Mouse (Mus musculus) thymus, adult 2 months (tissue): ENCODE results near the gene Hspb8. TPM values are rescaled to one million over a fixed set of nuclear protein-coding genes. Genes with fewer than 3 reads are reported as not detected.

Experiments used
- DNase-seq: peaks from one replicate; pipeline ENCODE4 v3.0.0; 2021
- H3K27ac ChIP-seq: fragments of 200-500 bp; 2 replicates; pipeline ENCODE4 v1.5.1; 2012; ENCODE audit warnings: low read length, control low read depth; ENCODE audit not compliant: control insufficient read depth, insufficient read depth
- H3K27me3 ChIP-seq: fragments of 200-500 bp; 2 replicates; pipeline ENCODE4 v1.6.1; 2012; ENCODE audit warnings: mild to moderate bottlenecking, low read length, moderate library complexity, mixed read lengths; ENCODE audit not compliant: control insufficient read depth, insufficient read depth
- H3K36me3 ChIP-seq: fragments of 200-500 bp; 2 replicates; pipeline ENCODE4 v1.6.1; 2012; ENCODE audit warnings: mild to moderate bottlenecking, low read length, moderate library complexity; ENCODE audit not compliant: control insufficient read depth, insufficient read depth
- H3K4me1 ChIP-seq: fragments of 200-500 bp; replicated peaks from 2 replicates; pipeline ENCODE4 v1.6.1; 2012; ENCODE audit warnings: low read length; ENCODE audit not compliant: control insufficient read depth, insufficient read depth
- H3K4me3 ChIP-seq: fragments of 200-500 bp; 2 replicates; pipeline ENCODE4 v1.5.1; 2012; ENCODE audit warnings: mild to moderate bottlenecking, low read length, control low read depth, moderate library complexity; ENCODE audit not compliant: control insufficient read depth, insufficient read depth
- CTCF ChIP-seq: fragments of 200-500 bp; IDR thresholded peaks from 2 replicates; pipeline ENCODE4 v1.5.1; 2012; ENCODE audit warnings: mild to moderate bottlenecking, control low read depth, low read length, moderate library complexity, borderline replicate concordance; ENCODE audit not compliant: control insufficient read depth, poor library complexity, insufficient read depth; ENCODE audit errors: extremely low read depth
- POLR2A ChIP-seq: fragments of 200-500 bp; IDR thresholded peaks from 2 replicates; pipeline ENCODE4 v1.6.1; 2012; ENCODE audit warnings: mild to moderate bottlenecking, low read length, control low read depth, moderate library complexity; ENCODE audit not compliant: control insufficient read depth, poor library complexity, insufficient read depth; ENCODE audit errors: extremely low read depth
- WGBS: fragments of 180-500 bp; shearing (Covaris S2); methylation state at CpG from one replicate; pipeline ENCODE4 v1.1.7; 2018; 5-methylcytosine and 5-hydroxymethylcytosine counted together
- polyA plus RNA-seq: library from polyadenylated mRNA; depleted of rRNA; stranded (reverse); fragments of >200 nt; gene quantifications from 2 replicates; pipeline ENCODE4 v1.2.3, GENCODE M21; 2012

The Hspb8 gene
- polyA plus RNA-seq, 1 experiment: 48.9 TPM

DNA sequence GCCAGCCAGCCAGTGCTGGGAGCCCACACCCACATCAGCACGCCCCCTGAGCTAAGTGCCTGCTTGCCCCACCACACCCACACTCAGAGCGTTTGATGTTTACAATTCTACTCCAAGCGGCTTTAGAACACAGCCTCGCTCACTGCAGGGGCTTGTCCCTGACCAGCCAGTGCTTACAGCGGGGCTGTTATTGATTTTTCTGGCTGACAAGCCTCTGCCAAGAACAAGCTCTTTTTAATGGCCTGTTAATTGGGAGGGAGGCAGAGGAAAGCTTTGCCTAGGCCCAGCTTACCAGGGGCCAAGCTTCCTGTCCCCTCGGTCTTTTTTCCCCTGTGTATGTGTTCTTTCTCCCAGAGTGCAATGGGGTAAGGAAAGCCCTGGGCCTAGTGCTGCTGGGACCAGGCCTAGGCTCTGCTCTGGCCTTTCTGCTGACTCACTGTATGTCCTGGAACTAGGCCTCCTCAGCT is 1.9 kb downstream of the Hspb8 start:
- no peak for DNase-seq
- whole genome bisulfite sequencing: 70% methylated on average over 6 of the region's 6 CpGs
- no peaks in the 10 kb centered on the region for H3K36me3 ChIP-seq
- no peaks in the 10 kb centered on the region; the same call in 1 of the 2 replicates for H3K27me3 ChIP-seq
- no peaks in the 10 kb centered on the region for H3K4me1 ChIP-seq
- no peak overlapping the region for H3K4me3 ChIP-seq
- H3K27ac ChIP-seq: no peak overlapping the region
- TF ChIP-seq CTCF (no peak), POLR2A (no peak)

DNA sequence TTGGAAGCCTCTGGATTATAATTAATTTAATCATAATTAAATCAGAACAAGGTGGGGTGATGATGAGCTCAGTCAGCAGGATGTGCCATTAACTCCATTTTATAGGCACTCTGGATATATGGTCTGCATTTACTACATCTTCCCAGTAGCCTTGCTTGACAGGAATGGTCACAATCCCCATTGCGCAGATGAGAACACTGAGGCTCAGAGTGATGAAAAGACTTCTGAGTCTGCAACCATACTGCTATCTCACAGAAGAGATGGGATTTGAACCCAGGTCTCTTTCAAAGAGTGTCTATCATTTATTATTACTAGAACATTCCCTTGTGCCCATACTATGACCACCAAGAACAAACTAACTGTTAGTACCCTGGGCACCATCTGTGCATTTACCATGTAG is 2.5 kb downstream of the Hspb8 start:
- DNase-seq: no peak
- no peaks in the 10 kb centered on the region for H3K4me1 ChIP-seq
- 100% methylated on average over 1 of the region's 1 CpGs for WGBS
- H3K27ac ChIP-seq: no peak overlapping the region
- H3K36me3 ChIP-seq: no peaks in the 10 kb centered on the region
- H3K27me3 ChIP-seq: no peaks in the 10 kb centered on the region; the same call in 1 of the 2 replicates
- TF ChIP-seq POLR2A: no peak
- no peak for TF ChIP-seq CTCF
- no peak overlapping the region for H3K4me3 ChIP-seq

DNA sequence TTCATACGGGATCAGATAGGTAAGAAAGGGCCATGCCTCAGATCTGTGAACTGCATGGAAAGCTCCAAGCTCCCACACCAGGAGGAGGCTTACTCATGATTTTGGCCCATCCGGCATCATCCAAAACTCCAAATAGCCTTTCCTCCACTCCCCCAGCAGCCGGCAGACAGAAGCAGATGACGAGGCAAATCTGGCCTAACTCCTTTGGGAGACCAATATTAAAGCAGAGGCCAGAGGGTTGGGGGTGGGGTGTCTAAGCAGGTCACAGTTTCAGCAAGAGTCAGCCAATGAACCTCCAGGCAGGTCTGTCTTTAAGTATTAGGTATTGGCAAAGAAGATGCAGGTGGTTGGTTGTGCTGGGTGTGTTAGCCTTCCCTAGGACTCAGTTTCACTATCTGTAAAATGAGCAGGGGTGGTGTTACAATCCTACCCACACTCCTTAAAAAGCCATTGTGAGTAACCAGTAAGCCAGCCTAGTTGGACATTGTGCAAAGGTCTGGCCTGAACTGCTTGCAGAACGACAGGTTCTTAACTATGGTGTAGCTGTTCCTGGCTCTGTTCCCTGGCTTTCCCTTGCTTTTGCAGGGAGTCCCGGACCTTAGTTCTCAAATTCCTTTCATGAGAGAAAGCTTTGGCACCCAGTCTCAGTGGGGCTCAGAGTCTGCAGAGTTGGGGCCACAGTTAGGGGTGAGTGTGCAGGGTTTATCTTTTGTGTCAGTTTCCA is 3.2 kb downstream of the Hspb8 start:
- no peaks in the 10 kb centered on the region; the same call in 1 of the 2 replicates for H3K27me3 ChIP-seq
- no peaks in the 10 kb centered on the region for H3K4me1 ChIP-seq
- no peak for DNase-seq
- 86% methylated on average over 6 of the region's 6 CpGs for WGBS
- no peaks in the 10 kb centered on the region for H3K36me3 ChIP-seq
- H3K27ac ChIP-seq: no peak overlapping the region
- TF ChIP-seq CTCF (no peak), POLR2A (no peak)
- H3K4me3 ChIP-seq: no peak overlapping the region

DNA sequence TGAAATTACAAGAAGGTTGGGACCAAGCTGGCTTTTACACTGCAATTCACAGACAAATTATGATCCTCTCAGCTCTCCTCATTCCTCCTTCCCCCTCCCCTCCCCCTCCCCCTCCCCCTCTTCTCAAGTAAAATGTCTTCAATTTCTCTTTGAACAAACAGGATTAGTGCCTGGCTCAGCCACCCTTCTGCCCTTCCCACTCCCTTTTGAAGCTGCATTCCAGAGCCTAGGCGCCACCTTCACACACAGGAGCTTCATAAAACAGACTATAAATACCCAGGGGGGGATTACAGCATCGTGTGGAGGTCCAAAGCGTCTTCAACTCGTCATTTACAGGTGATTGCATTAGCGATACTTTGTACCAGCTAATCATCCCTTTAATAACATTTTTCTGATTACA is 6.5 kb downstream of the Hspb8 start:
- WGBS: 72% methylated on average over 5 of the region's 5 CpGs
- Histone ChIP-seq H3K4me1 (no peaks in the 10 kb centered on the region), H3K27ac (no peak overlapping the region), H3K27me3 (no peaks in the 10 kb centered on the region), H3K4me3 (no peak overlapping the region), H3K36me3 (no peaks in the 10 kb centered on the region)
- TF ChIP-seq POLR2A (no peak), CTCF (no peak)
- DNase-seq: no peak

DNA sequence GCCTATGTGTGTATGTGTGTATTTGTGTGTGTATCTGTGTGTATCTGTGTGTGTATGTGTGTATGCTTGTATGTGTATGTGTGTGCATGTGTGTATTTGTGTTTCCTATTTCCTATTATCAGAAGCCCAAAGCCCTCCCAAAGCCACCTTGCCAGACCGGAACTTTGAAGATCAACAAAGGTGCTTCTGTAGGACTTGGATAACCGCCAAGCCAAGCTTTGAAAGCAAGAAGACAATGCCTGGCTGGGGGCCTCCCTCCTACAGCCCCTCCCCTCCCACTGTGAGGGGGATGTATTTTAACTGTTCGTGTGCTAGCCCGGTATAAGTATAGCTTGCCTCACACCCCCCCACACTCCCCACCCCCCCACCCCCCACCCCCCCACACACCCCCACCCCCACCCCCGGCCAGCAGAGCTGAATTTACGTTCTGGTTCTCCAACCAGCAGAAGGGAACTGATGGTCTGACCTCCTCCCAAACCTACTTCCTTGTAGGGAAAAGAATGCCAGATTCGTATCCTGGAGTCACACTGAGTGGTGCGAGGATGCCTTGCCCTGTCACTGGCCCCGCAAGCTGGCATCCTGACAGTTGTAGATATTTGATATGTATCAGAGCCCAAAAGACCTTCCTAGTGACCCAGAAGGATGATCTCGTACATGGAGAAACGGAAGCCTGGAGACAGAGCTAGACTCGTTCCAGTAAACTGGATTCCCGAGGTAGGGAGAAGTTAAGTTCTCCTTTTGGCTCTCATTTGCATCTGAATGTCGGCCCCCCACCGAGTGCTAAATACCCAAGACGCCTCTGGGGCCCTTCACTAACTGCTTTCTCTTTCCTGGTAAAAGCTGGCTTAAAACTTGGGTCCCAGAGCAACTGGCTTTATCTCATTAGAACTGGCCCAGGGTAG is 12.7 kb downstream of the Hspb8 start:
- Histone ChIP-seq H3K4me1 (no peaks in the 10 kb centered on the region), H3K27me3 (no peaks in the 10 kb centered on the region), H3K27ac (no peak overlapping the region), H3K4me3 (no peak overlapping the region), H3K36me3 (no peaks in the 10 kb centered on the region)
- DNase-seq: no peak
- WGBS: 28% methylated on average over 16 of the region's 16 CpGs
- TF ChIP-seq CTCF: no peak
- no peak for TF ChIP-seq POLR2A

DNA sequence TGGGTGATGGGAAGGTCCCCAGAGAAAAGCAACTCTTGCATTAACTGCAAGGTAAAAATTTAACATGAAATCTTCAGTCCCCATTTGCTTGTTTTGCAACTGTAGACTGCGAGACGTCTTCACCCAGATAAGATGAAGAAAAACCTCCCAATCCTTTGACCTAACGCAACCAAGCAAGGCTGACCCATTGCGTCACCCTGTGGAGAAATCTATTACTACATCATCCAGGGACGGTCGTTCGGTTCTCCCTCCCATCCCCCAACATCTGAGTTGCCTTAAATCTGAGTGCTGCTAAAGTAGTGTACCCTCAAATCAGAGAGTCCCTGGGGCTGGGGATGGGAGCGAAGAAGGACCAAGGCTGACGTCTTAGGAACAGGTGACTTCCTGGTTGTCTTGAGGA is 13.7 kb downstream of the Hspb8 start:
- no peaks in the 10 kb centered on the region for H3K27me3 ChIP-seq
- no peak for TF ChIP-seq POLR2A
- TF ChIP-seq CTCF: no peak
- no peaks in the 10 kb centered on the region for H3K4me1 ChIP-seq
- H3K4me3 ChIP-seq: no peak overlapping the region
- H3K27ac ChIP-seq: no peak overlapping the region
- WGBS: 80% methylated on average over 9 of the region's 9 CpGs
- no peak for DNase-seq
- no peaks in the 10 kb centered on the region for H3K36me3 ChIP-seq
